Mouse (Mus musculus) neural tube, embryonic 10.5 days (tissue): ENCODE measurements around the gene Gm49396.

Experiments
- DNase-seq: peaks from one replicate; pipeline ENCODE4 v3.0.0-alpha.2; 2017; ENCODE audit warnings: low spot score; ENCODE audit errors: extremely low spot score

Gene Gm49396

DNA sequence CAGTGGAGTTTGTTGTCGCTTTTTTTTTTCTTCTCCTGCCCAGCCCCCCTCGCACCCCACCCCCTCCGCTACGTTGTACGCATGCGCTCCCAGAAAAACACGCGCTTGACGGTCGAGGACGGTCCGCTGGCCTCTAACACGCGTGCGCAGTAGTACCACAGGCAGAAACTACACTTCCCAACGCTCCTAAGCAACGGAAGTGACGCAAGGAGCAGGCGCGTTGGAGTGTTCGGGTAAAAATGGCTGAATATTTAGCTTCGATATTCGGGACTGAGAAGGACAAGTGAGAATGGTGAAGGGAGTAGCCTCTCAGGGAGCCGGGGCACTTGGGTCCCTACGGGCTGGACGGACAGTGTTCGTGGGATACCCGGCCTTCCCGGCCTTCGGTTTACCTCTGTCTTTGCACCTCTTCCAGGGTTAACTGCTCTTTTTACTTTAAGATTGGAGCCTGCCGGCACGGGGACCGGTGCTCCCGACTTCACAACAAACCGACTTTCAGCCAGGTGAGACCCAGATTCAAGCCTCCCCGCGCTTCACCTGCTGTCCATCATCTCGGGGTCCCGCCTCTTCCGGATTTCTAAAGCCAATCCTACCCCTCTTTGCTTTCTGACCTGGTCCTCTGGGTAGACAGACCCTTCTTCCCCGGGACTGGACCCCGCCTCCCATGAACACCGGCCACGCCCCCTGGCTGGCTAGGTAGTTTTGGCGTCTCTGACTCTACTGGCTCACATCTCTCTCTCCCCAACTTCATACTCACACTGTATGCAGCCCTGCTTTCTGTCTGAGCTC lies at the start of gene Gm49396, which contains the start of the genes U2af1l4 and Psenen:
Gene Gm49396 (plus strand): TSS at position 228 of the 789 bp plus-strand sequence.
Gene U2af1l4 (plus strand): TSS at position 185 of the 789 bp plus-strand sequence.
Gene Psenen (minus strand): TSS at position 511 of the 789 bp plus-strand sequence.
- peak; percentile 94 for DNase-seq

DNA sequence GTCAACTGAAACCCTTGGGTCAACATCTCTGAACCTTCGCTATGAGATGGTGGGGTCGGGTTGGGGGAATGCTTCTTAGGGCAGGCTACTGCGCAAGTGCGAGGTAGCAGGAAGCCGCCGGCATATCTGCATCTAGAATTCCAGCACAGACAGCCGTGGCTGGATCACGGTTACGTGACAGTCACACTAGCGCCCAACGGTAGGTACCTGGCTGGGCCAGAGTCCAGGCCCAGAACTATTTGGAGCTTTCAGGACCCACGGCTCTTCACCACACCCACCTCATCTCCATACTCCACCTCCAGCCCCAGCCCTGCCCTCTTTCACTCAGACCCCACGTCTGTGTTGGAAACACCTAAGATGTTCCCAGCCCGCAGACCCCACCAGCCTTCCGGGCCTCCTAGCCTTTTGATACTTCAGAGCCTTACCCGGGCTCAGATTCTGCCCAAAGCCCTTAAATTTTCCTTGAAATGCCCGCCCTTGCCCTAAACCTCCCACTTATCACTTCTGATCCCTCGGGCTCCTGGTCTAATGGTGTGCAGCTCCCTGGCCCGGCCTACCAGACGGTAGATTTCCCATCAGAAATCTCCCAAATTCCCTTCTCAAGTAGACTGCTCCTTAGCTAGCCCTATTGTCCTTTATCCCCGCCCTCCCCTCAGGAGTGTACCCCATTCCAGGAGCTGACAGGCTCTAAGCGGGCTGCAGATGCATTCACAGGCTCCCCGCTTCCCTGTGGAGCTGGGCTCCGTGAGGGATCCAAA lies 48.0 kb upstream of the Gm49396 start:
- no peak for DNase-seq

DNA sequence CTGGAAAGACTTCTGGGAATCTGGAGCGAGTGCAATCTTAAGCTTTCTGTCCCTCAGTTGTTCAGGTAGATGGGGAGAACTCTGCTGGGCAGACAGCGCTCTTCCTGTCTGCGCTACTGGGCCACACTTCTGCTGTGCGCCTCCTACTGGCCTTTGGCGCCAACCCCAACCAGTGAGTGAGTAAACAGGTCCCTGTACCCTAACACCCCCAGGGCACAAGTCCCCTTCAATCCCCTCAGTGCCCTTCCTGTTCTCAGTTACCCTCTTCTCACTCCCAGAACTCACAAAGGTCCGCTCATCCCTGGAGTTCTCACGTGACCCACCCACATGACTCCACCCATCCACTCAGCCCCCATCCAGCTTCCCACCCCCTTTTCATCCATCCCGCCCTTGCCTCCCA lies 44.8 kb upstream of the Gm49396 start:
- no peak for DNase-seq

DNA sequence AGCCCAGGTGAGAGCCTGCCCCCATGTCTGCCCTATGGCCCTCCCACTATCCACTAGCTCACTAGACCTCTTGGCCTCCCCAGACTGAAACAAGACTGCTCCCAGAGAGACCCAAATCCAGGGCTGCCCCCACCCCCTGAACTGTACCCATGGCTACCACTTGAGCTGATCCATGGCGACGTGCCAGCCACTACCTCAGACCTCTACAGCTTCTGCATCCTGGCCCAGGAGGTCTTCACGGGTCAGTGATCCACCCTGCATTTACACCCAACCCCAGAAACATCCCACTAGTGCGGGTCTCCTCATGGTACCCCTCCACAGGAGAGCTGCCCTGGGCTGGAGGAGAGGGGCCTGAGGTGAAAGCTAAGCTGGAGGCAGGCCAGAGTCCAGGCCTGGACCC lies 42.7 kb upstream of the Gm49396 start:
- DNase-seq, result no peak

DNA sequence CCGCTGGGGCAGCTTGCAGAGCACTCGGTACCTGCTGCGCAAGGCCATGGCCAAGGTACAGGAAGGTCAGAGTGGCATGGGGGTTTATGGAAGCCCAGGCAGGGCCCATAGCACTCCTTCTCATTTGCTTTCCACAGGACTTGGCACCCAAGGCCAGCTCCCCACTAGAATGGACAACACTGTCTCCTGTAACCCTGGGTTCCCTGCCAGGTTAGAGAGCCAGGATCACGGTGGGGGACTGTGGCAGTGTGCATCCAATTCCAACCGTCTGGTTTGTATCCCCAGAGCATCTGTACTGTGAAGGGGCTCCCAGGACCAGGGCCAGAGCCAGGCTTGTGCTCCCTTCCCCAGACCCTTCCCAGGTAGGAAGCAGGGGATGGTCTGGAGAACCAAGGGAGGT lies 42.3 kb upstream of the Gm49396 start:
- no peak for DNase-seq

DNA sequence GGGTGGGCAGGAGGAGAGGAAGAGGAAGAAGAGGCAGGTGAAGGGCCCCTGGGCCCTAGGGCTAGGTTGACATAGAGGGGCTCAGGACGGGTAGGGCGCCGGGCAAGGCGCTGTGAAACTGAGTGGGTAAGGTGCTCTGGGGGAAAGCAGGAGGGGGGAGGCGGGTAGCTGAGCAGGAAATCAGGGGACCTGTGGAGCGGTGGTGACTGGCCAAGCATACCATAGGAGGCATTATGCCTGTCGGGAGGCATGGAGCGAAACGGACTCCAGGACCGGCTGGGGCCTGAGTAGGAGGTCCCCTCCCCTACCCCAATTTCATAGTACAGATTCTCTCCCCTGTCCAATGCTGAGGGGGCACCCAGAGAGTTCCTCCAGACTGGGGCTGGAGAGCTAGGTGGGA lies 40.3 kb upstream of the Gm49396 start:
- no peak for DNase-seq

DNA sequence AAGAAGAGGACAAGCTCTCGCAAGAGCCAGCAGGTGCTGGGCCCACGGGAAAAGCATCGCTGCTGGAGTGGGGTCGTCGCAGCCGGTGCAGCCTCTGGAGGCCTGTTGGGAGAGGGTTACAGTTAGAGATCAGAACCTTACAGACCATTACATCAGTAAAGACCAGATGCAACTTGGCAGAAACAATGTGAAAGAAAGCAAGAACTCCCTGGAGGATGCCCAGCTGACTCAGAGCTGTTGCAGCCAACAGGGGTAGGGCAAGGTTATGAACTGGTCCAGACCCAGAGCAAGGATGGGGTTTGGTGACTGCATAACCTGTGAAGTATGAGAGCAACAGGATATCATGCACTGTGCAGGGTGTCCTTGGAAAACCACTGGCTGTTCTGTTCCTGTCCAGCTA lies 38.7 kb upstream of the Gm49396 start:
- no peak for DNase-seq

DNA sequence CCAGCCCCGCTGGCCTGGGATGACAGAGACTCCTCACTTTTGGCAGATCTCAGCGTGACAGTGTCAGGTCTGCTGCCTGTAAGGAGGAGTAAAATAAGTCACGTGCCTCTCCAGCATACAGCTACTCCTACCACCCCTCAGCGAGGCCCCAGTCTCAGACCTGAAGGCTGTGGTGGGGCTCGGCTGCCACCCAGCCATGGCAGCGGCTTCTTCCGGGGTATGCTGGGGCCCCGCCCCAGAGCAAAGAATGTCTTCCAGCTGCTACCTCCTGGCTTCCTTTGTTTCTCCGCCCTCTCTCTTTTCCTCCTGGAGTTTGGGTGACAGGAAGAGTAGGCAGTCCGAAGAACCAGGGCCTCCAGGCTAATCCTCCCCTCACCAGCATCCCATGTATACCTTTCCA lies 37.2 kb upstream of the Gm49396 start:
- peak; percentile 23 for DNase-seq

DNA sequence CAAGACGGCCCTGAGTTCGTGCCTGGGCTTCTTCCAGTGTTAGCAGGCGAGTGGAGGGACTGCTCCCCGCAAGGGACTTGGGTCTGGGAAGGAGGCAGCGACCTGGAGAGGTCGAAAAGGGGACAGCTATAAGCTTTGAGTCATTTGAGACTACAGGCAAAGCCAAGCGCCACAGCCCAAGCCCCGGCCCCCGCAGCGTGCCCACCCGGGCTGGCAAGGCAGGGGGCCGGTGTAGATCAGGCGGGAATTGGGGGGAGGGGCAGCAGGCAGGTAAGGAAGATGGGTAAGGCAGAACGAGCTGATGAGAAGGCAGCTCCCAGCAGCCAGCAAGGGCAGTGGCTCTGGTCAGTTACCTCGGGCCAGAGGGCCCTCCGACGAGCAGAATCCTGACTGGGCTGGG lies 36.7 kb upstream of the Gm49396 start:
- DNase-seq, result no peak

DNA sequence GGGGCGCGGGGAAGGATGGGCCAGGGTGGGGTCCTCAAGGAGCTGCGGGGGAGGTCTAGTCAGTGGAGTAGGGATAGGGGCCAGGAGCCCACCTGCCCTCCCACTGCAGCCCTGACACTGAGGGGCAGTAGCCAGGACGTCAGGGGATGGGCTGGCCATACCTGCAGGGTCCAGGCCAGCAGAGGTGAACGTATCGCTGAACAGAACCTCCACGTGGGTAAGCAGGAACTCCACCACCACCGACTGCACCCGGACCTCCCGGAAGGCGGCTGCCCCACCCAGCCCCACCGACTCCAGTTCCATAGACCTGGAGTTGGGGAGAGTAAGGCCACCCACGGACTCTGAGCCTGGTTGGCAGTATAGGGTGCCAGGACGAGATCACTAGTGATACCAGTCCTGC lies 36.2 kb upstream of the Gm49396 start:
- no peak for DNase-seq

DNA sequence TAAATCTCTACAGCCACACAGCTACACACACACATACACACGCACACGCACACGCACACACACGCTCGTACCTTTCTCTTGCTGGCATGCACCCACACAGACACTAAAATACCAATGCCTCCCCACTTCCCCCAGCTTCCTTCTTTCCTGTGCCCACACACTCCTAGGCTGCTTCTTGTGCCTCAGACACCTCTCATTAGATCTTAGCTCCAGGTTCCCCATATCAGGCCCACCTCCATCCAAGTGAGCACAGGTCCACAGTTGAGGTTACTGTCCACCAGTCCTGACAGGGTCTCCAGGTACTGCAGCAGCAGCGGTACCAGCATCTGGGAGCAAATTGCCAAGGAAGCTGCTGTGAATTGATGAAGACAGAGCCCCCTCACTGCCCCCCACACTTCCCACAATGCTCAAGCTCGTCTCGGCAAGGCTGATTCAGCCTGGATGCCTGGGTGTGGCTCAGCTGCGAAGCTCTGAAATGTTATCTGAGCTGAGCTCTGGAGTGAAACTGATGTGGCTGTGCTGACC lies 31.8 kb upstream of the Gm49396 start:
- no peak for DNase-seq

DNA sequence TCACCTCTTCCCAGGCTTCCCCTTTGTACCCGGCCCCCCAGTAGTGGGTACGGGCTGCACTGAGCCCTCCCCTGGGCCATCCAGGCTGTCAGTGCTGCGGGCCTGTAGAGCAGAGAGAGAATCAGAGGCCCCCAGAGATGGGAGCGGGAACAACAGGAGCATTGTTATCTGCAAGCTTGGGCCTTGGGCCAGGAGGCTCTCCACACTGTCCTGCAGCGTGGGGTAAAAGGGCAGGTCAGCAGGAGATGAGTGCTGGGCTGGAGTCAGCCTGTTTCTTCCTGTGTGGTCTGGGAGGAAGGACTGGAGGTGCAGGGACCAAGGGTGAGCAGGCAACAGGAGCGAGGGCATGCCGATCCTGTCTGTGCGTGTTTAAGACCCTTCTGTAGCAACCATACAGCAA lies 30.2 kb upstream of the Gm49396 start:
- peak; percentile 47 for DNase-seq

DNA sequence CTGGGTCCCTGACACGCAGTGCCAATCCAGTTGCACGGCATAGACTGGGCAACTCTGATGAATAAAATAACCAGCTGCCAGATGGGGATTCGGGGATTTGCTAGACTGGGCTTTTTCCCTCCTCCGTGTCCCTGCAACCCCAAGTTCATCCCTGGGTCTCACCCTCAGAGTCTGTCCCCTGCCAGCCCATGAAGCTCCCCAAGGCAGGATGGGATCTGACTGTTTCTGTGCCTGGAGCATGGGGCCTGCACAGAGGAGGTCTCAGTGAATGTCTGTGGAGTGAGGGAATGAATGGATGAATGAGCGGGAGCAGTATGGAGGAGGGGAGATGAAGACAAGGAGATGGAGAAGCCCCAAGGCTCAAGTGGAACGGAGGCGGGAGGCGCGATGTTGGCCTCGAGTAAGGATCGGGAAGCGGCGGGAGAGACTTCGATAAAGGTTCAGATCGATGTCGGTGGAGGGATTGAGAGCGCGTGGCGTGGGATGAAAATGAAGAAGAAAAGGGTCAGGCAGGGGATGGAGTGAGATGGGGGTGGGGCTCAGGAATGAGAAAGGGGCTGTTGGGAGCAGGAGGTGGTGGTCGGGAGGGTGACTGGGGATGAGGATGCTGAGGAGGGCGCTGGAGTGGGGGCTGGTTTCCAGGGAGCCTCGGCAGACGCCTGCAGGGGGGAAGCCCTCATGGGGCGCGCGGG lies 29.1 kb upstream of the Gm49396 start:
- peak; percentile 57 for DNase-seq

DNA sequence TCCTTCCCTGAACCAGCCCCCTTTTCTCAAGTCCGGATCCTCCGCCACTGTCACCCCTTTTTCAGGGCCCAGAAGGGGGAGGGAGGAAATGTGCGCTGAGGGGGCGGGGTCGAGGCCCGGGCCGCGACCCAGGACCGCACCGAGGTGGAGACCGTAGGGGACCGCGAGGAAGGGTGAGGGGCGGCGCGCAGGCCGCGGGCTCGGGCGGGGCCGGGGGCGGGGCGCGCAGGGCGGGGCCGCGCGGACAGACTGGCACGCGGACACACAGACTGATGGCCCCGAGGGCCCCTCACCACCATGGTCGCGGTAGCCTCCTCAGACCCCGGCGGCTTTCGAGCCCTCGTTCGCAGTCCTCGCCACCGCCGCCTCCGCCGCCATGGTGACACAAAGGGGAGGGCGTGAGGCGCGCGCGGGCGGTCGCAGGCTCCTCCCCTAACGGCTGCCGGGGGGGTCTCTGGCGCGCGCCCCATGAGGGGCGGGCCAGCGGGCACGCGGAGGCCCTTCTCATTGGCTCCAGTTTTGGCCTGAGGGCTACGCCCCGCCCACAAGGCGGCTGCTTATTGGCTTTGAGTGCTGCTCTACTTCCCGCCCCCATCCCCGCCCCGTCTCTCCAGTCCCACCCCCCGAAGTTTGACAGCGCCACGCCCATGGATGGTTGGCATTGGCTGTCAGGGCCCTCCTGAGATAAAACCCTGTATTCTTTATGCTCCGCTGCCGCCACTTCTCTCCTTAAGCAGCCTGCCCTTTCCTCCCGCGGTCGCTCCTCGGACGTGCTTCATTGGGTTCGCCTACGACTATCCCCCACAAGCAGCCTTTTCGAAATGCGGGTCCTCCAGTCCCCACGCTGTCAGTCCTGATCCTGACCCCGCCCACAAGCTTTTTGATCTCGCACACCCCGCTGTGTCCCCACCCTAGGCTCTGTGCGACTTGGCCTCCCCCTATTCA lies 28.2 kb upstream of the Gm49396 start, which contains the start of gene Arhgap33:
Gene Arhgap33 (minus strand): TSS at position 428 of the 945 bp plus-strand sequence.
- DNase-seq, result peak; percentile 94

DNA sequence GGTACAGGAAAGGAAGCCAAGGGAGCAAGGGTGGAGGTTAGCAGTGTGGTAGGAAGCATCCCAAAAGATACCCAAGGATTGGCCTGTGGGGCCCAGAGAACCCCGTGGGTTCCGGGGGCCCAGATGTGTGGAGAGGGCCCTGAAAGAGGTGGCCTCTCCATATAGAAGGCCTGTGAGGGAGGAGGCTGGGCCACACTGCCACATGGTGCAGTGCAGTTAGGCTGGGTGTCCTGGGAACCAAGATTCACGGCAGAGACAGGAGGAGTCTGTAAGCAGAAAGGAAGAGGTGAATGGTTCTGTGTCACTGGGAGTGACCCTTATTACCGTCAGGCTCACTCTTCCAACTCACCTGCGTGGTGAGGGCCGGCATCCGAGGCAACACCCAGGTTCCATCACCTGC lies 22.6 kb upstream of the Gm49396 start:
- no peak for DNase-seq

DNA sequence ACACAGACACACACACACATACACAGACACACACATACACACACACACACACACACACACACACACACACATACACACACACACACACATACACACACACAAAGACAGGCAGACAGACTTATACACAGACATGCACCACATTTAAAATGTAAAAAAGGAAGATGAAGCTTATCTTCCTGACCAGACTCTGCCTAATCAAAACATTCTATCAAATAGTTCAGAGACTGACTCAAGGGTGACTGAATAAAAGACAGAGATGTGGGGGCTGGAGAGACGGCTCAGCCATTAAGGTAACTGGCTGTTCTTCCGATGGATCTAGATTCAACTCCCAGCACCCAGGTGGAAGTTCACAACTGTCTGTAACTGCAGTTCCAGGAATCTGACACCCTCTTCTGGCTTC lies 18.8 kb upstream of the Gm49396 start:
- no peak for DNase-seq

DNA sequence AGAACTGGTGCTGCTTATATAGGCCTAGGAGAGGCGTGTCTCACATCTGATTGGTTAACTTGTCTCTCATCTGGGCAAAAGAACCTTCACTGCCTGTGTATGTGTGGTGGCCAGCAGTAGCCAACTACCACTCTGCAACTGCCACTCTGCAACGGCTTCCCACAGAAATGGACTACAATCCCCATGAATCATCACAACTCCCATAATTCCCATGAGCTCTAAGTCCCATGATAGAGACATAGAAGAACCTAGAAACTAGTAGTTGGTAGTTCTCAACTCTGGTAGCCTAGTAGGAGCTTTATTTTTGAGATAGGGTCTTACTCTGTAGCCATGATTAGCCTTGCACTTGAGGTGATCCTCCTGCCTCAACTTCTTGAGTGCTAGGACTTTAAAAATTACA lies 13.3 kb upstream of the Gm49396 start:
- no peak for DNase-seq

DNA sequence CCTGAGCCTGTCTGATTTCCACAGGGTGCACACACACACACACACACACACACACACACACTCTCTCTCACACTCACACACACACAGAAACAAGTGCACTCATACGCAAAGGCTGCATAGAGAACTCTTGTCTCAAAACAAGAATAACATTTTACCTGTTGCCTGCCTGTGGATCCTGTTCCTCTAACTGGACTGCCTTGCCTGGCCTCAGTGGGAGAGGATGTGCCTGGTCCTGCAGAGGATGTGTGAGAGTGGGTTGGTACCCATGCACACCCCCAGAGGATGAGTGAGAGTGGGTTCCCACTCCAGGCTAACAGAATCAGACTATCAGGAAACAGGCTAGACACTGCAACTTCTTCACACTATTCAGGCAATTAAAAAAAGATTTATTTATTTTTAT lies 12.5 kb upstream of the Gm49396 start:
- no peak for DNase-seq

DNA sequence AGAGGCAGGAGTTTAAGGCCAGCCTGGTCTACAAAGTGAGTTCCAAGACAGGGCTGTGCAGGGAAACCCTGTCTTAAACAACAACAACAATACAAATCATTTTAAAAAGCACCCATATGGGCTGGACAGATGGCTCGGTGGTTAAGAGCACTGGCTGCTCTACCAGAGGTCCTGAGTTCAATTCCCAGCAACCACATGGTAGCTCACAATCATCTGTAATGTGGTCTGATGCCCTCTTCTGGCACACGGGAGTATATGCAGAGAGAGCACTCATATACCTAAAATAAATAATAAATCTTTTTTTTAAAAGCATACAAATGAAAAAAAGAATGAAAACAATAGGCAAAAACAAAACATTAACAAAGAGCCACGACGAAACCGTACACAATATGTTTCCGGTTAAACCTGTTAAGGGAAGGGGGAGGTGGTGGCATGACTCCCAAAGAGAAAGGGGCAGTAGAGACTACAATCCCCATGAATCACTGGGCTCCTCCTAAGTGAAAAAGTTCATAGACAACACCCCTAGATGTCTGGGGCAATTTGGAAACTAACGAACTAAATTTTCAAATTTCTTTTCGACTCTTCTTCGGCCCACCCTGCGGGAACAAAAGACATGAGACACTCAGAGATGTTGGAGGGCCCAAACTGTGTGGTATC lies 11.6 kb upstream of the Gm49396 start:
- DNase-seq, result no peak
